Mouse (Mus musculus): ENCODE results near the gene Iqgap2.

Gene Iqgap2

GRCm38 (mm10) chr13:95715356-95715755 lies 176.4 kb downstream of the Iqgap2 start:
- DNase-seq (ENCODE audit: extremely low spot score, low read depth, low spot score), result no peak

DNA sequence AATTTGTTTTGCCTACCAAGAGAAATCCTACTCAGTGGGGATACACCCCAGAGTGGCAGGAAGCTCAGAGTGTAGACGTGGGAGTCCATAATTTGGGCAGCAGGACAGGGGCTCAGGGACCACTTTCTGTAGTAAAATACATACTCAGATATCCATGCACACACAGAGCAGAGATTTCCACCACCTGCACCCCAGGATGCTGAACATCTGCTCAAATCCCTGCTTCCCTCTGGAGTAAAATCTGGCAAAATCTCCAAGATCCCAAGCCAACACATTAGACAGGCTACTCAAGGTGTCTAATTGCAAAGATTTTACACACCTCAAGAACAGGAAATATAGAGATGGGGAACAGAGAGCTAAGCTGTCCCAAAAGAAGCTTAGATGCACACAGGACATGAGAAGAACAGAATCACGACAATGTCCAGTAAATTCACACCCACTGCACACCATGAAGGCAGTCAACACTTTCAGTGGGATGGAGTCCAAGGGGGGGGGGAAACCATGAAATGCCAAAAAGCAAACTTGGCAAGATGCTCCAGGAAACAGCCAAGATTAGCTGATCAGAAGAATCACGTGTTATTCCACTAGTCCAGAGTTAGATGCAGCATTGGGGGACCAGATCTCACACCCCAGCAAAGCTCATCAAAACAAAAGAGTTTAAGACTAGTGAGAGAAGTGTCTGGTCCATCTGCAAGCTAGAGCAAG lies 177.3 kb downstream of the Iqgap2 start:
- DNase-seq (ENCODE audit: extremely low spot score, low read depth, low spot score), result no peak

DNA sequence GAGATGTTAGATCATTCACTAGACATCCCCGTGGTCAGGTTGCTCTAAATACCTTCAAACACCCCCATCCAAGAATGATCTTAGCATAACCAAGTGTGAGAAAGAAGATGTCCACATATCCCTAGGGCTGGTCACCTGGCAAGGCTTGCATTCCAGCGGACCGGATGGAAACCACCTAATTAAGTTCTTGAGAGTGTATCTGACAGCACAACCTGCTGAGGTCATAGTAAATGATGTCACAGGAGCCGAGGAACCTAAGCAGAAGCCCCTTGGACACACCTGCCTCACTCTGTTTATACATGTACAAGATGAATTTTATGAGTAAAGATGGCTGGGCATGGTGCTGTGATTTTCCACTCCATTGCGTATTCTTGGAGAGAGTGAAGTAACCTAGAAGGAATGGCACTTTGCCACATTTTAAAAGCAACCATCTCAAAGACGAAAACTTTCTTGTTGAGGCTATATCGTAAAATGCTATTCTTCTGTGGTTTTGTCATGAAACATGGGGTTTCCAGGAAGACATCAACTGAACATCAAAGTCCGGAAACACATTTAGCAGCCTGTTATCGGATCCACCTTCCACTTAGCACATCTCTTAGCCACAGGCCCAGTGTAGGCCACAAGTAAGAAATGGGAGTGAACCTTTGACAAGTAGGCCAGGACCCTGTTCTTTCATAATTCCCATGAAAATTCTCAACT lies 179.0 kb downstream of the Iqgap2 start:
- no peak for DNase-seq (ENCODE audit: extremely low spot score, low read depth, low spot score)

- DNase-seq (ENCODE audit: extremely low spot score, low read depth, low spot score), result no peak
These were observed 179.7 kb downstream of the Iqgap2 start for GRCm38 (mm10) chr13:95712054-95712453.

- DNase-seq (ENCODE audit: extremely low spot score, low read depth, low spot score), result no peak
These were observed 186.1 kb downstream of the Iqgap2 start for GRCm38 (mm10) chr13:95705589-95705988.

GRCm38 (mm10) chr13:95703376-95703775 lies 188.3 kb downstream of the Iqgap2 start:
- no peak for DNase-seq (ENCODE audit: extremely low spot score, low read depth, low spot score)

- DNase-seq (ENCODE audit: extremely low spot score, low read depth, low spot score), result no peak
These were observed 193.8 kb downstream of the Iqgap2 start for GRCm38 (mm10) chr13:95697874-95698273.

GRCm38 (mm10) chr13:95696654-95697163 lies 195.0 kb downstream of the Iqgap2 start, which contains the start of gene F2rl2:
Gene F2rl2, plus strand, starts transcription at chr13:95696853.
- DNase-seq (ENCODE audit: extremely low spot score, low read depth, low spot score), result no peak

GRCm38 (mm10) chr13:95696120-95696653 lies 195.5 kb downstream of the Iqgap2 start:
- DNase-seq (ENCODE audit: extremely low spot score, low read depth, low spot score), result no peak

DNA sequence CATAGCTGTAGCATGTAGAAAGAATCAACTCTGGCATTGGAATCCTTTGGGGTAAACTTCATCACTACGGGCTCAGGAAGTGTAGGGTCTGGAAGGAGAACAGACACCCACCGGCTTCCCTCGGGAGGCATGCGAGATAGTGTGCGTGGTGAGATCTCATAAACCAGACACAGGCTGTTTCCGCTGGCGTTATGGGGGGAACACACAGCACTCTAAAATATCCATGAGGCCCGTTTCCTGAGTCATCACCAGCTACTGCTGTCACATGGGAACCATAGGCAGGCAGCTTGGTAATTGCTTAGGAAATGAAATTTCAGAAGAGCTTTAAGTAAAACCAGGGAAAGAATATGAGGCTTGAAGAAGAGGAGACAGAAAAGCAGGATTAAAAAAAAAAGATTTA lies 199.5 kb downstream of the Iqgap2 start:
- no peak for DNase-seq (ENCODE audit: extremely low spot score, low read depth, low spot score)

DNA sequence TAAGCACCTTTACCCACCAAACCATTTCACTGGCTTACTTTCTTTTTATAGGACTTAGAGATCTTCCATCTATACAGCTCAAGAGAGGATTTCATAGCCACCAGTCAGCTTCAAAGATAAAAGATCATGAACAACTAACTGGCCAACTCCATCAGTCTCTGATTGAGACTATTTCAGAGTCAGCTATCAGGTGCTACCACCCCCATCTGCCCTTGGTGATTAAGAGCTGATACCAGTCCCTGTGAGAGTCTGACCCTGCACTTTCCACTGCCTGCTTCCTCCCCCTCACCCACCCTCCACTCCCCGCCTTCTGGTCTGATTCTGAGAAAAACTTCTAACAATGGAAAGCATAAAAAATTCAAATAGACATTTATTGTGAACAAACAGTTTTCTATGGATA lies 203.1 kb downstream of the Iqgap2 start:
- no peak for DNase-seq (ENCODE audit: extremely low spot score, low read depth, low spot score)

- DNase-seq (ENCODE audit: extremely low spot score, low read depth, low spot score), result no peak
These were observed 206.0 kb downstream of the Iqgap2 start for GRCm38 (mm10) chr13:95685736-95686135.

DNA sequence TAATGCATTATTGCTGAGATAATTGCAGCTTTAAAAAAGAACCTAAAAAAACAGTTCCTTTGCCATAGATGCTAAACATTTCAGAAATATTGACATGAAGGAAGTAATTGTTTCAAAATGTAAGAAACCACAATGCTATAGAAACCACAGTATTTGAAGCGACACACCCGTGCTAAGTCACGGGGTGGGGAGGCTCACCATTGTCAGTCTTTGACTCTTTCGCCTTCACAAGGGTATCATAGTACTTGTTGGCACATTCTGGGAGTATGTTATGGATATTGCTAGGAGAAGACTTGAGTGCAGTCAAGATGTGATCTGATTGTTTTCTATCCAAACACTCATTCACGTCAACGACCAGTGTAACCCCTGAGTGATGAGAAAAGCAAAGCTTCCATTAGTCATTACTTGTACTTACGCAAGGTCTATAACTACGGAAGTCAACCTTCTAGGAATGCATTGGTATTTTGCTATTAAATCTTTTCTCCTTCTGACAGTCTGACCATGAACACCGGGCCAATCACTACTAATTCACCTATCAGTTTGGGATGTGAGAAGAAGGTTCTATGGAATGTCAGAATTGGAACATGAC lies 207.0 kb downstream of the Iqgap2 start:
- no peak for DNase-seq (ENCODE audit: extremely low spot score, low read depth, low spot score)

- no peak for DNase-seq (ENCODE audit: extremely low spot score, low read depth, low spot score)
These were observed 212.2 kb downstream of the Iqgap2 start for GRCm38 (mm10) chr13:95679491-95679941.

DNA sequence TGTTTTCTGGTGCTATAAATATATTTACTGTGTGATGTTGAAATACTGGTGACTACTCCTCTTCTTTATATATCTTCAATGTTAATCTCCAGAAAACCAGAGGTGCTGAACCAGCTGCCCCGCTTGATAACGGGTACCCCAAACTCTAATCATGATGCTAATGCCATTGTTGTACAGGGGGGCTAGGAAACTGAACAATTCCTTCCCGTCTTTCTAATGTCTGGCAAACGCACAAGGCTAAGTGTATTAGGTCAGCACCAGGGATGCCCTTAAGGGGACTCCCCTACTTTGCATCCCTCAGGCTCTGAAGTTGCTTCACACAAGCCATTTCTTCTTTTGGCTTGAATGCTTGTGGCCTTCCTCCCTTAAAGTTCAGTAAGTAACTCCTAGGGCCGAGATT lies 212.6 kb downstream of the Iqgap2 start:
- DNase-seq (ENCODE audit: extremely low spot score, low read depth, low spot score), result no peak

GRCm38 (mm10) chr13:95672372-95672771 lies 219.3 kb downstream of the Iqgap2 start:
- DNase-seq (ENCODE audit: extremely low spot score, low read depth, low spot score), result no peak

- no peak for DNase-seq (ENCODE audit: extremely low spot score, low read depth, low spot score)
These were observed 220.4 kb downstream of the Iqgap2 start for GRCm38 (mm10) chr13:95671108-95671897.

DNA sequence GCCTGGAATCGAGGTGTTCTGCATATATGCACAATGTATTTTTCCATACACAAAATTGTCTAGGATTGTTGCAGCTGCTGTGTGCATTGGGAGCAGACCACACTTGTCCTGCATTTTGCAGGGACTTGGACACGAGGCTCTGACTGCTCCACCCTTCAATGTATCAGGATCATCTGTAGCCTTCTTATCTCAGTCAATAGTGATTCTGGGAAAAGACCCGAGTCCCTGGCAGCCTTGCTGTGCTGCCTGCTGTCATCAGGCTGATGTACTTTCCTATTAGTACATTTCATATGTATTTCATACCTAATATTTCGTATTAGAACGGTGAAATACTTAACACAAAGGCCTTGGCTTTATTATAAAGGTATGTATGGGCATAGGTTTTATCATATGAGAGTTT lies 221.2 kb downstream of the Iqgap2 start:
- DNase-seq (ENCODE audit: extremely low spot score, low read depth, low spot score), result no peak

DNA sequence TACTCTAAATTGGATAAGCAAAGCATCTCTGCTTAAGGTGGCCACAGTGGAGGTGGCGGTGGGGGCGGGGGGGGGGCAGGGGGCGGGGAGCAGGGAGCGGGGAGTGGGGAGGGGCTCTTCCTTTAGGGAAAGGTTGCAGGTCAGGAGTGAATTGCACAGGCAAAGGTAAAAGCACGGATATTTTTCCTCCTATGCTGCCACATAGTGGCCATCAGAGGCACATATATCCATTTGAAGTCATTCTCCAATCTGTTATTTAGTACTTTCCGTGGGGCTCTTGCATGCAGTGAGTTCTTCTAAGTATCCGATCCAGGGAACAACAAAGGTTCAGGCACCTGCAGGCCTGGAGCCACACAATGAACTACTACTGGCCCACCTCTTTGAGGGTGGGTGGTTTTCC lies 224.5 kb downstream of the Iqgap2 start:
- DNase-seq (ENCODE audit: extremely low spot score, low read depth, low spot score), result no peak

DNA sequence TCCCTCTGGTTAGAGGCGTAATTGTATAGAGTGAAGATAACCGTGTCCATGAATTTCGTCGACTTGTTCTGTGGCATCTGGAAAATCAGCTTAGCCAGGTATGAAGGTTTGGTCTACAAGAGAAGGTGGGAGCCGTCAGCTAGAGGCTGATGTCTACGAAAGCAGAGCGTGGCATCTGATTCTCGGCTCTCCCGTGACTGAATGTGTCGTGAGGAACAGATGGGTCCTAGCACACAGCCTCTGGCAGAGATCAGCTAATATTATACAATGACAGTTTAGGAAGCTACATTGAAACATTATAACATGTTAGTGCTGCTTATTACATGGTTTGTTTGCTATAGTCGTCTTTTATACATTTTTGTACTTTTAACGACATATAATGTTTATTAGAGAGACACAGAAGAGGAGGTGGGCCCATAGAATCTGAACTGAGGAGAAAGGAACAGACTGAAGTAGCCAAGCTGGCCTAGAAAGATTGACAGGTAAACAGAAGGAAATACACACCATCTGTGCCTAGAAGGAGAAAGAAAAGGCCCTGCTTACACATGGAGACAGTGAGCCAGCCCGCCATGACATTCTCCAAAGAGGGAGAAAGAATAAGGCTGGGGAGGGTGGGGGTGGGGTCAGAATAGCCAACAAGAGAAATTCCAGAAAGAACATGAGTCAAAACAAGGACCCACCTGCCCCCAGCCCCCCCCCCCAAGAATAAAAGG lies 225.9 kb downstream of the Iqgap2 start:
- no peak for DNase-seq (ENCODE audit: extremely low spot score, low read depth, low spot score)

All from hindlimb bud, embryonic 11.5 days (tissue).